Mouse (Mus musculus) 3134 (cell line): Measurements from ENCODE around the gene Mrpl19.

Experiments
- DNase-seq: peaks from one replicate; pipeline ENCODE4 v3.0.0-alpha.2; 2011; ENCODE audit warnings: low spot score; ENCODE audit not compliant: insufficient read length; ENCODE audit errors: extremely low read depth

Gene Mrpl19

GRCm38 (mm10) chr6:81941718-81942117, 24.0 kb downstream of the Mrpl19 start:
- no peak for DNase-seq

GRCm38 (mm10) chr6:81933281-81933680, 32.5 kb downstream of the Mrpl19 start:
- DNase-seq = no peak

- no peak for DNase-seq
Observed at GRCm38 (mm10) chr6:81929402-81929801, 36.4 kb downstream of the Mrpl19 start.

GRCm38 (mm10) chr6:81924304-81924703, 41.5 kb downstream of the Mrpl19 start:
- no peak for DNase-seq

- peak; percentile 91 for DNase-seq
Observed at GRCm38 (mm10) chr6:81923523-81924142, 42.1 kb downstream of the Mrpl19 start, which contains the start of gene Gcfc2. Gene Gcfc2 (plus strand): TSS chr6:81923669.

- no peak for DNase-seq
Observed at GRCm38 (mm10) chr6:81912177-81912576, 53.6 kb downstream of the Mrpl19 start.

- no peak for DNase-seq
Observed at GRCm38 (mm10) chr6:81911713-81912112, 54.0 kb downstream of the Mrpl19 start.

GRCm38 (mm10) chr6:81911244-81911643, 54.5 kb downstream of the Mrpl19 start:
- DNase-seq = no peak

- no peak for DNase-seq
Observed at GRCm38 (mm10) chr6:81910302-81910855, 55.4 kb downstream of the Mrpl19 start.
